Mouse (Mus musculus): Measurements from ENCODE around the gene Rnf8.

The Rnf8 gene

GRCm38 (mm10) chr17:29680174-29680573 is 65.6 kb downstream of the Rnf8 start:
- no peak for DNase-seq (ENCODE audit: low read depth, low spot score)

DNA sequence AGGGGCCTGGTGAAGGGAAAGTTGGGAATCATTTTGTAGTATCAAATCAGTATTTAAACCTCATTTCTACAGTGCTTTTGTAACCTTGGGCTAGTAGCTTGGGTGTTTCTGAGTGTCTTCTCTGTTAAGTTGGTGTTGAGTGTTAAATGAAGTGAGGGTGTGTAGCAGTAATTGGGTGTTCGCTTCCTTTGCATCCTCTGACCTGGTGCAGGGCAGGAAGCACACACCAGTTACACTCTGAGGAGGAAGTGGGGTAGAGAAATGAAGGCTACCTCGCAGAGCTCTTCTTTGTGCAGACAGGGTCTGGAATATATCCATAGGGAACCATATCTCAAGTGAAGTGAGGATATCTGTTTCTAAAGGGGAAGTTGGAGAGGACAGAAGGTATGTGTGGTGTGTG is 66.3 kb downstream of the Rnf8 start:
- DNase-seq (ENCODE audit: low read depth, low spot score), result no peak

DNA sequence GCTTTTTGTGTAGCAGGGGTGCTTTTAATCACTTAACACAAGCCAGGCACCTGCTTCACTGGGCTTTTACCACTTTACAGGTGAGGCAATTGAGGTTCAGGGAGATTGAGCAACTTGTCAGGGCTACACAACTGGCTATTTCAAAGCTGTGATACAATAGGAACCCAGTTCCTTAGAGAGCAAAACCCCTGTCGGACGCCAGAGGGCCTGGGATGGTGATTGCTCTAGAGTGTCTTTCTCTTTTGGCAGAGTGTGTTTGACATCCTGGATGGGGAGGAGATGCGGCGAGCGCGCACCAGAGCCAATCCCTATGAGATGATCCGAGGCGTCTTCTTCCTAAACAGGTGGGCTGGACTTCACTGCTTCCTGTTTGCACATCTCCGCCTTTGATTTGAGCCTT is 67.1 kb downstream of the Rnf8 start:
- DNase-seq (ENCODE audit: low read depth, low spot score), result no peak

- DNase-seq (ENCODE audit: low read depth, low spot score), result no peak
These were observed 67.7 kb downstream of the Rnf8 start for GRCm38 (mm10) chr17:29682261-29682660.

- no peak for DNase-seq (ENCODE audit: low read depth, low spot score)
These were observed 68.5 kb downstream of the Rnf8 start for GRCm38 (mm10) chr17:29683127-29683526.

- DNase-seq (ENCODE audit: low read depth, low spot score), result no peak
These were observed 69.7 kb downstream of the Rnf8 start for GRCm38 (mm10) chr17:29684275-29684674.

- DNase-seq (ENCODE audit: low read depth, low spot score), result no peak
These were observed 72.2 kb downstream of the Rnf8 start for GRCm38 (mm10) chr17:29686771-29687170.

DNA sequence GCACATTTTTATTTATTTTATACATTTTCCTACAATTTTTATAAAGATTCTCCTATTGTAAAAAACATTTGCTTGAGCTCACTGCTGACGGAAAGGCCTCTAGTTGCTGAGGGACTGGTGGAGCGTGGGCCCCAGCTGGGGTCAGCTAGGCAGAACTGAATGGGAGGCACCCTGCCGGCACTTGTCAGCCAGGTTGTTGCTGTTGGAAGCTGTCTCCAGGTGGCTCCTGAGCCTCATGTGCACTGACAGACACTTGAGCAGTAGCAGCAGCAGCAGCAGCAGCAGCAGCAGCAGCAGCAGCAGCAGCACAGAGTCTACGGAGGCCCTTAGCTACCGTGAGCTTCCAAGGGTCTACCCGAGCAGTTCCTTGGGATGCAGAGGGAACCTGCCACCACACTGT is 72.8 kb downstream of the Rnf8 start:
- no peak for DNase-seq (ENCODE audit: low read depth, low spot score)

DNA sequence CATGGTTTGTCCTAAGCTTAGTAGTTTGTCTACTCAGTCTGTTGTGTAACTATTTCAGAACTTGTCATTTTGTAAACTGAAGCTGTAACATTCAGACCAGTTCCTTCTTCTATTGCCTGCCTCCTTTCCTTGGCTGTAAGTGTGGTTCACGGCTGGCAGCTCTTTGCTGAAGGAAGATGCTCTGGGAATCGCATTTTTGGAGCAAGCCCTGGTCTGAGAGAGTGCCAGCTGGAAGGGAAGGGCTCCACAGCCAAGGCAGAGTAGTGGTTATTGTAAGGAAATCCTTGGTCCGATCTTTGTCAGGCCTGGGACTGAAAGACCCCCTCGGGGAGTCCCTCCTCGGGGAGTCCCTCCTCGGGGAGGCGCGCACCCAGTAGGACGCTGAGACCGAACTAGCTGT is 74.0 kb downstream of the Rnf8 start:
- no peak for DNase-seq (ENCODE audit: low read depth, low spot score)

DNA sequence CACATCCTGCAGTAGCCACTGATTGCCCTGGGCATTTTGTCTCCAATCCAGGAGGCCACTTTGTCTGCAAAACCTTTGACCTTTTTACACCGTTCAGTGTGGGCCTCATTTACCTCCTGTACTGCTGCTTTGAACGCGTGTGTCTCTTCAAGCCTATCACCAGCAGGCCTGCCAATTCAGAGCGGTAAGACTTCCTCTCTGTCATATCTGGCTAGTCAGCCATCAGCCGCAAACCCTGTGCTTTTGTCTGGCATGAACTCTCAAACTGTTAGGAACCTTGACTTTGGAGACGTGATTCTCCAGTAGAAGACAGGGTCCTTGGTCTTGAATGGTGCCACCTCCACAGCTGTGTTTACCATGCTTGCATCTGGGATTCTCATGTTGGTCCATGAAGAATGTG is 75.7 kb downstream of the Rnf8 start:
- no peak for DNase-seq (ENCODE audit: low read depth, low spot score)

- DNase-seq (ENCODE audit: low read depth, low spot score), result no peak
These were observed 78.2 kb downstream of the Rnf8 start for GRCm38 (mm10) chr17:29692827-29693226.

- no peak for DNase-seq (ENCODE audit: low read depth, low spot score)
These were observed 79.0 kb downstream of the Rnf8 start for GRCm38 (mm10) chr17:29693571-29693970.

- no peak for DNase-seq (ENCODE audit: low read depth, low spot score)
These were observed 79.9 kb downstream of the Rnf8 start for GRCm38 (mm10) chr17:29694516-29694915.
